Mouse (Mus musculus) limb, embryonic 13.5 days (tissue): ENCODE data around the gene Decr2. TPM values are rescaled to one million over a fixed set of nuclear protein-coding genes. Genes with fewer than 3 reads are reported as not detected.
A peak's percentile ranks its signal among the peaks of the same experiment; 100 is the strongest.

Experiments
- ATAC-seq: fragments of 200-750 bp; cut with Nextera tagmentation; 2 replicates; pipeline ENCODE4 v1.8.0; 2017; ENCODE audit warnings: low read depth, moderate number of reproducible peaks, moderate TSS enrichment; ENCODE audit not compliant: low FRiP score
- H3K27ac ChIP-seq: fragments of 300-500 bp; sonication (generic); 2 replicates; pipeline ENCODE4 v1.5.1; 2015; ENCODE audit warnings: inconsistent platforms, mild to moderate bottlenecking, moderate library complexity
- H3K27me3 ChIP-seq: fragments of 300-500 bp; sonication (generic); 2 replicates; pipeline ENCODE4 v1.6.1; 2015; ENCODE audit warnings: mild to moderate bottlenecking, inconsistent platforms
- H3K36me3 ChIP-seq: fragments of 300-500 bp; sonication (generic); 2 replicates; pipeline ENCODE4 v1.6.1; 2015; ENCODE audit warnings: inconsistent platforms, mild to moderate bottlenecking, moderate library complexity
- H3K4me1 ChIP-seq: fragments of 300-500 bp; sonication (generic); 2 replicates; pipeline ENCODE4 v1.6.1; 2015; ENCODE audit warnings: inconsistent platforms
- H3K4me2 ChIP-seq: fragments of 300-500 bp; sonication (generic); replicated peaks from 2 replicates; pipeline ENCODE4 v1.6.1; 2015; ENCODE audit warnings: inconsistent platforms, mild to moderate bottlenecking, moderate library complexity
- H3K4me3 ChIP-seq: fragments of 300-500 bp; sonication (generic); 2 replicates; pipeline ENCODE4 v1.5.1; 2015; ENCODE audit warnings: moderate library complexity, mild to moderate bottlenecking, inconsistent platforms
- H3K9ac ChIP-seq: fragments of 300-500 bp; sonication (generic); 2 replicates; pipeline ENCODE4 v1.6.1; 2015; ENCODE audit warnings: mild to moderate bottlenecking, inconsistent platforms
- H3K9me3 ChIP-seq: fragments of 300-500 bp; sonication (generic); 2 replicates; pipeline ENCODE4 v1.6.1; 2016; ENCODE audit warnings: inconsistent platforms
- WGBS: fragments of 180-500 bp; shearing (Covaris S2); methylation state at CpG from one replicate; pipeline ENCODE4 v1.1.7; 2015; 5-methylcytosine and 5-hydroxymethylcytosine counted together
- polyA plus RNA-seq: library from polyadenylated mRNA; unstranded; fragments of >200 nt; fragmentation: Nextera tagmentation; extraction: Ambion mirVana; gene quantifications from 2 replicates; pipeline ENCODE4 v1.2.1, GENCODE M21; 2015

Decr2 gene
- 35.3 and 36.2 TPM in 2 replicates for polyA plus RNA-seq

GRCm38 (mm10) chr17:26089905-26090632, at the start of gene Decr2:
Decr2 (minus strand) TSS chr17:26090337.
- Histone ChIP-seq H3K27me3 (no peaks in the 10 kb centered on the region), H3K27ac (peak within 1 kb of the TSS; percentile 76), H3K36me3 (peaks cover 29% of the 10 kb centered on the region), H3K4me1 (peaks cover 14% of the 10 kb centered on the region), H3K4me2 (peak within 1 kb of the TSS; percentile 78), H3K4me3 (peak within 1 kb of the TSS; percentile 55), H3K9me3 (no peaks in the 10 kb centered on the region), H3K9ac (peak within 1 kb of the TSS; percentile 76)
- WGBS: 1% methylated on average over 32 of the region's 32 CpGs
- ATAC-seq: peak; percentile 91

GRCm38 (mm10) chr17:26138901-26139381, 48.8 kb upstream of the Decr2 start:
- Histone ChIP-seq H3K36me3 (peaks cover 16% of the 10 kb centered on the region), H3K4me2 (peak overlapping the region; percentile 93), H3K9ac (peak overlapping the region; percentile 98), H3K27me3 (no peaks in the 10 kb centered on the region), H3K27ac (peak overlapping the region; percentile 96), H3K4me1 (peaks cover 27% of the 10 kb centered on the region), H3K9me3 (no peaks in the 10 kb centered on the region), H3K4me3 (peak overlapping the region; percentile 89)
- under 1% methylated on average over 57 of the region's 58 CpGs for WGBS
- ATAC-seq: peak; percentile 52

- Histone ChIP-seq H3K4me3 (peak within 1 kb of the TSS; percentile 89), H3K9ac (peak within 1 kb of the TSS; percentile 98), H3K27ac (peak within 1 kb of the TSS; percentile 96), H3K36me3 (peaks cover 10% of the 10 kb centered on the region), H3K4me1 (peaks cover 27% of the 10 kb centered on the region), H3K9me3 (no peaks in the 10 kb centered on the region), H3K4me2 (peak within 1 kb of the TSS; percentile 93), H3K27me3 (no peaks in the 10 kb centered on the region)
- ATAC-seq: peak; percentile 98
- 1% methylated on average over 42 of the region's 42 CpGs for WGBS
Observed at GRCm38 (mm10) chr17:26138239-26138836, 48.2 kb upstream of the Decr2 start, which contains the start of gene Axin1. Axin1 (plus strand) TSS chr17:26138688.

- H3K4me1 ChIP-seq: peaks cover 27% of the 10 kb centered on the region
- no peaks in the 10 kb centered on the region for H3K27me3 ChIP-seq
Observed at GRCm38 (mm10) chr17:26137751-26138130, 47.6 kb upstream of the Decr2 start.

GRCm38 (mm10) chr17:26137106-26137750, 47.1 kb upstream of the Decr2 start:
- 91% methylated on average over 11 of the region's 11 CpGs for WGBS
- no peaks in the 10 kb centered on the region for H3K9me3 ChIP-seq
- no peak for ATAC-seq
- H3K27ac ChIP-seq: 0 out of 2 replicates have a peak overlapping the region, but pooled peaks have one; percentile 70
- peaks cover 2% of the 10 kb centered on the region for H3K36me3 ChIP-seq
- peaks cover 27% of the 10 kb centered on the region for H3K4me1 ChIP-seq
- no peak overlapping the region for H3K4me3 ChIP-seq
- no peaks in the 10 kb centered on the region for H3K27me3 ChIP-seq
- H3K4me2 ChIP-seq: no peak overlapping the region
- no peak overlapping the region for H3K9ac ChIP-seq

More at GRCm38 (mm10) chr17:26137751-26138130, 47.6 kb upstream of the Decr2 start:
- 79% methylated on average over 2 of the region's 2 CpGs for WGBS
- Histone ChIP-seq H3K9me3 (no peaks in the 10 kb centered on the region), H3K36me3 (peaks cover 4% of the 10 kb centered on the region), H3K4me2 (peak overlapping the region; percentile 93), H3K27ac (peak overlapping the region; percentile 70; the same call in 1 of the 2 replicates), H3K9ac (peak overlapping the region; percentile 98), H3K4me3 (peak overlapping the region; percentile 89)
- no peak for ATAC-seq

GRCm38 (mm10) chr17:26131856-26132853, 42.0 kb upstream of the Decr2 start:
- H3K27me3 ChIP-seq: no peaks in the 10 kb centered on the region
- no peaks in the 10 kb centered on the region for H3K4me1 ChIP-seq
- 86% methylated on average over 18 of the region's 18 CpGs for WGBS
- no peak overlapping the region for H3K4me2 ChIP-seq
- peaks cover 51% of the 10 kb centered on the region for H3K36me3 ChIP-seq
- H3K9ac ChIP-seq: no peak overlapping the region
- no peak for ATAC-seq
- no peaks in the 10 kb centered on the region for H3K9me3 ChIP-seq
- H3K4me3 ChIP-seq: no peak overlapping the region
- H3K27ac ChIP-seq: no peak overlapping the region

GRCm38 (mm10) chr17:26131062-26131732, 41.1 kb upstream of the Decr2 start:
- Histone ChIP-seq H3K4me2 (no peak overlapping the region), H3K9ac (no peak overlapping the region), H3K9me3 (no peaks in the 10 kb centered on the region), H3K27me3 (no peaks in the 10 kb centered on the region), H3K36me3 (peaks cover 61% of the 10 kb centered on the region), H3K4me3 (no peak overlapping the region), H3K27ac (no peak overlapping the region), H3K4me1 (no peaks in the 10 kb centered on the region)
- 89% methylated on average over 18 of the region's 18 CpGs for WGBS
- ATAC-seq: no peak

- H3K27ac ChIP-seq: no peak overlapping the region
- no peak for ATAC-seq
- peaks cover 53% of the 10 kb centered on the region for H3K36me3 ChIP-seq
- no peak overlapping the region for H3K4me3 ChIP-seq
- H3K4me1 ChIP-seq: peaks cover 16% of the 10 kb centered on the region
- no peak overlapping the region for H3K9ac ChIP-seq
- no peaks in the 10 kb centered on the region for H3K9me3 ChIP-seq
- no peak overlapping the region for H3K4me2 ChIP-seq
- H3K27me3 ChIP-seq: no peaks in the 10 kb centered on the region
- 88% methylated on average over 10 of the region's 10 CpGs for WGBS
Observed at GRCm38 (mm10) chr17:26125226-26125625, 35.1 kb upstream of the Decr2 start.

GRCm38 (mm10) chr17:26124560-26124959, 34.4 kb upstream of the Decr2 start:
- Histone ChIP-seq H3K4me2 (peak overlapping the region; percentile 90), H3K4me3 (peak overlapping the region; percentile 80), H3K36me3 (peaks cover 46% of the 10 kb centered on the region), H3K4me1 (peaks cover 18% of the 10 kb centered on the region), H3K9me3 (no peaks in the 10 kb centered on the region), H3K27ac (no peak overlapping the region), H3K9ac (peak overlapping the region; percentile 88), H3K27me3 (peaks cover 4% of the 10 kb centered on the region; the same call in 1 of the 2 replicates)
- 86% methylated on average over 7 of the region's 7 CpGs for WGBS
- no peak for ATAC-seq

GRCm38 (mm10) chr17:26123267-26123684, 33.1 kb upstream of the Decr2 start, which contains the start of gene Mrpl28:
Mrpl28 (plus strand) TSS chr17:26123500.
- Histone ChIP-seq H3K27ac (no peak within 1 kb of the TSS), H3K9ac (peak within 1 kb of the TSS; percentile 88), H3K27me3 (peaks cover 17% of the 10 kb centered on the region), H3K4me2 (peak within 1 kb of the TSS; percentile 90), H3K4me1 (peaks cover 18% of the 10 kb centered on the region), H3K36me3 (peaks cover 34% of the 10 kb centered on the region), H3K4me3 (peak within 1 kb of the TSS; percentile 80), H3K9me3 (no peaks in the 10 kb centered on the region)
- under 1% methylated on average over 32 of the region's 32 CpGs for WGBS
- ATAC-seq: peak; percentile 89
